Mouse (Mus musculus) myocyte (in vitro differentiated cells): ENCODE results near the gene Ankrd6. TPM values are rescaled to one million over a fixed set of nuclear protein-coding genes. Genes with fewer than 3 reads are reported as not detected.

ENCODE experiments used
- H3K27me3 ChIP-seq: one replicate; pipeline ENCODE4 v1.6.1; 2011; ENCODE audit not compliant: control insufficient read depth, insufficient read depth, insufficient read length
- H3K36me3 ChIP-seq: one replicate; pipeline ENCODE4 v1.6.1; 2011; ENCODE audit not compliant: control insufficient read depth, insufficient read depth
- H3K4me2 ChIP-seq: one replicate; pipeline ENCODE4 v1.6.1; 2011; ENCODE audit warnings: low read depth, control low read depth
- H3K4me3 ChIP-seq: one replicate; pipeline ENCODE4 v1.5.1; 2011; ENCODE audit warnings: mild to moderate bottlenecking, control low read depth, moderate library complexity
- H3K79me2 ChIP-seq: one replicate; pipeline ENCODE4 v1.6.1; 2011; ENCODE audit not compliant: control insufficient read depth, insufficient read depth
- H3ac ChIP-seq: one replicate; pipeline ENCODE4 v1.6.1; 2011; ENCODE audit not compliant: control insufficient read depth, insufficient read length
- CEBPB ChIP-seq: IDR thresholded peaks from 2 replicates; pipeline ENCODE4 v1.6.1; 2011; ENCODE audit warnings: mild to moderate bottlenecking, moderate library complexity; ENCODE audit not compliant: poor library complexity, insufficient read depth, severe bottlenecking
- E2F4 ChIP-seq: IDR thresholded peaks from one replicate; pipeline ENCODE4 v1.6.1; 2011; ENCODE audit warnings: mild to moderate bottlenecking, control low read depth, moderate library complexity; ENCODE audit not compliant: insufficient read depth
- MAX ChIP-seq: IDR thresholded peaks from one replicate; pipeline ENCODE4 v1.6.1; 2011; ENCODE audit warnings: low read depth, mild to moderate bottlenecking, control low read depth
- MYOD1 ChIP-seq, 3 experiments: IDR thresholded peaks; one replicate each; pipeline ENCODE4 v1.6.1; 2011; ENCODE audit warnings: control low read depth in 2 of 3, low read depth in 2 of 3, mild to moderate bottlenecking in 2 of 3, moderate library complexity in 1 of 3; ENCODE audit not compliant: insufficient read length in 2 of 3, control insufficient read depth in 1 of 3
- MYOG ChIP-seq, 3 experiments: IDR thresholded peaks; one replicate each; pipeline ENCODE4 v1.6.1; 2011; ENCODE audit warnings: control low read depth in 2 of 3, low read depth in 2 of 3, mild to moderate bottlenecking in 2 of 3; ENCODE audit not compliant: insufficient read length in 2 of 3, control insufficient read depth in 1 of 3, insufficient read depth in 1 of 3
- POLR2A ChIP-seq: IDR thresholded peaks from one replicate; pipeline ENCODE4 v1.6.1; 2011; ENCODE audit warnings: low read depth, mild to moderate bottlenecking, control low read depth, moderate library complexity; ENCODE audit not compliant: insufficient read length
- POLR2AphosphoS2 ChIP-seq: IDR thresholded peaks from one replicate; pipeline ENCODE4 v1.6.1; 2011; ENCODE audit warnings: low read depth, control low read depth; ENCODE audit not compliant: insufficient read length
- REST ChIP-seq: IDR thresholded peaks from one replicate; pipeline ENCODE4 v1.6.1; 2011; ENCODE audit warnings: mild to moderate bottlenecking, control low read depth, moderate library complexity; ENCODE audit not compliant: insufficient read depth, insufficient read length
- SRF ChIP-seq: IDR thresholded peaks from one replicate; pipeline ENCODE4 v1.6.1; 2011; ENCODE audit warnings: low read depth; ENCODE audit not compliant: control insufficient read depth, insufficient read length
- TCF12 ChIP-seq: IDR thresholded peaks from one replicate; pipeline ENCODE4 v1.6.1; 2011; ENCODE audit warnings: mild to moderate bottlenecking, control low read depth; ENCODE audit not compliant: poor library complexity, insufficient read depth, severe bottlenecking
- TCF3 ChIP-seq: IDR thresholded peaks from one replicate; pipeline ENCODE4 v1.6.1; 2011; ENCODE audit warnings: low read depth, control low read depth; ENCODE audit not compliant: insufficient read length
- USF1 ChIP-seq: IDR thresholded peaks from one replicate; pipeline ENCODE4 v1.6.1; 2011; ENCODE audit warnings: low read depth, mild to moderate bottlenecking, control low read depth, moderate library complexity
- polyA plus RNA-seq: library from polyadenylated mRNA; unstranded; fragments of >200 nt; fragmentation: generic; extraction: Trizol; gene quantifications from one replicate; pipeline ENCODE4 v1.2.1, GENCODE M21; 2012; ENCODE audit warnings: missing spikeins

Ankrd6 gene
- polyA plus RNA-seq, 1 experiment, result 0.31 TPM

- H3K4me3 ChIP-seq, result no peak overlapping the region
- no peaks in the 10 kb centered on the region for H3K27me3 ChIP-seq
- H3K4me2 ChIP-seq, result no peak overlapping the region
- H3K79me2 ChIP-seq, result no peaks in the 10 kb centered on the region
- H3K36me3 ChIP-seq, result no peaks in the 10 kb centered on the region
- TF ChIP-seq POLR2A (no peak), CEBPB (no peak), USF1 (no peak), SRF (no peak), REST (no peak), MAX (no peak), TCF3 (no peak), MYOG (IDR thresholded peaks at IDR 0.05; ENCODE audit: control insufficient read depth in 1 of 3, insufficient read depth in 1 of 3, insufficient read length in 2 of 3, low read depth in 2 of 3) (no peak), MYOD1 (IDR thresholded peaks at IDR 0.05; ENCODE audit: control insufficient read depth in 1 of 3, insufficient read length in 2 of 3, low read depth in 2 of 3) (no peak), E2F4 (no peak), TCF12 (no peak), POLR2AphosphoS2 (no peak)
- no peak overlapping the region for H3ac ChIP-seq
These were observed 116.1 kb downstream of the Ankrd6 start for GRCm38 (mm10) chr4:32834541-32834940.

DNA sequence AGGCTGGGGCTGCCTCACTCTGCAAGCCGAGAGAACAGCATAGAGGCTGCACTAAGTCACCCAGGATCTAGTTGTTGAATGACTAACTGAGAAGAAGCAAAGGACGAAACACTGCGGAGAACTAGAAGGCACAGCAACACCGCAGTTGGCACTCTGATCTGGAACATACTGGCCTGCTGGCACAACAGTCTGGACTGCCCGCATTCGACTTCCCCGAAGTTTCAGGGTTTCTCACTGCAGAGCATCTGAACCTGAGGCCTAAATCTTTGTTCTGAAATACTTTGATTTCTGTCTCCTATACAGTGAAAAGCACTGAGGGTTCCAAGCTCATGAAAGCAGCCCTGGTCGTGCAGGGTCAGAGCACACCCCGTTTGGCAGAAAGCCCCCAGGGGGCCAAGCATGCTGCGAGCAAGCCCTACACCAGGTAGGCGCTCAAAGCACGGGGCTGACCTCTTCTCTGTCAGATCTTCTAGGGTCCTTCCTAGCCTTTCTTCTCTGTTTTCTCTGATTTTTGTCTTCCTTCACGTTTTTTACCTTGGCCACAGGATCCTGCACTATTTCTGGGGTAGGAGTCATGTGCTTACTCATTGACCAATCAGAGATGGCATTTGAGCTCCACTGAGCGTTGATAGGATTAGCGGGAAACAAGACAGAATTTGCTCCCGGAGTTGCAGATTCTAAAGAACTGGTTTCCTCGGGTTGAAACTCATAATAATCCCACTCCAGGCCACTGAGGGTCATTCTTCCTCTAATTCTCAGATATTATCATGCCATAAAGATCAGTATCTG, 117.0 kb downstream of the Ankrd6 start:
- Histone ChIP-seq H3K36me3 (no peaks in the 10 kb centered on the region), H3K4me3 (no peak overlapping the region), H3K27me3 (no peaks in the 10 kb centered on the region), H3K4me2 (no peak overlapping the region), H3K79me2 (no peaks in the 10 kb centered on the region), H3ac (no peak overlapping the region)
- no peak for TF ChIP-seq REST
- no peak for TF ChIP-seq POLR2AphosphoS2
- no peak for TF ChIP-seq CEBPB
- TF ChIP-seq TCF3, result no peak
- no peak for TF ChIP-seq MAX
- no peak for TF ChIP-seq TCF12
- TF ChIP-seq MYOD1 (IDR thresholded peaks at IDR 0.05; ENCODE audit: control insufficient read depth in 1 of 3, insufficient read length in 2 of 3, low read depth in 2 of 3), result no peak
- no peak for TF ChIP-seq MYOG (IDR thresholded peaks at IDR 0.05; ENCODE audit: control insufficient read depth in 1 of 3, insufficient read depth in 1 of 3, insufficient read length in 2 of 3, low read depth in 2 of 3)
- TF ChIP-seq USF1, result no peak
- no peak for TF ChIP-seq POLR2A
- TF ChIP-seq SRF, result no peak

- Histone ChIP-seq H3ac (no peak overlapping the region), H3K79me2 (no peaks in the 10 kb centered on the region), H3K4me2 (no peak overlapping the region), H3K36me3 (no peaks in the 10 kb centered on the region), H3K4me3 (no peak overlapping the region), H3K27me3 (no peaks in the 10 kb centered on the region)
- TF ChIP-seq SRF (no peak), TCF3 (no peak), POLR2A (no peak), POLR2AphosphoS2 (no peak), CEBPB (no peak), MAX (no peak), MYOD1 (IDR thresholded peaks at IDR 0.05; ENCODE audit: control insufficient read depth in 1 of 3, insufficient read length in 2 of 3, low read depth in 2 of 3) (no peak), MYOG (IDR thresholded peaks at IDR 0.05; ENCODE audit: control insufficient read depth in 1 of 3, insufficient read depth in 1 of 3, insufficient read length in 2 of 3, low read depth in 2 of 3) (no peak), E2F4 (no peak), TCF12 (no peak), USF1 (no peak), REST (no peak)
These were observed 121.3 kb downstream of the Ankrd6 start for GRCm38 (mm10) chr4:32829316-32829715.

- Histone ChIP-seq H3K4me2 (no peak overlapping the region), H3K4me3 (no peak overlapping the region), H3K27me3 (no peaks in the 10 kb centered on the region), H3ac (no peak overlapping the region), H3K79me2 (no peaks in the 10 kb centered on the region), H3K36me3 (no peaks in the 10 kb centered on the region)
- TF ChIP-seq TCF3, result no peak
- no peak for TF ChIP-seq E2F4
- no peak for TF ChIP-seq USF1
- no peak for TF ChIP-seq MAX
- TF ChIP-seq CEBPB, result no peak
- no peak for TF ChIP-seq SRF
- TF ChIP-seq MYOD1 (IDR thresholded peaks at IDR 0.05; ENCODE audit: control insufficient read depth in 1 of 3, insufficient read length in 2 of 3, low read depth in 2 of 3), result no peak
- no peak for TF ChIP-seq REST
- no peak for TF ChIP-seq MYOG (IDR thresholded peaks at IDR 0.05; ENCODE audit: control insufficient read depth in 1 of 3, insufficient read depth in 1 of 3, insufficient read length in 2 of 3, low read depth in 2 of 3)
- no peak for TF ChIP-seq TCF12
- TF ChIP-seq POLR2AphosphoS2, result no peak
These were observed 122.1 kb downstream of the Ankrd6 start for GRCm38 (mm10) chr4:32828385-32829077.
